Mouse (Mus musculus) heart, adult 2 months (tissue): Measurements from ENCODE around the gene Atp8a1.

Experiments
- CTCF ChIP-seq: fragments of 200-600 bp; IDR thresholded peaks from 2 replicates; pipeline ENCODE4 v1.8.1; 2022; ENCODE audit warnings: antibody characterized with exemption, mild to moderate bottlenecking, moderate library complexity
- POLR2A ChIP-seq: fragments of 200-500 bp; IDR thresholded peaks from 2 replicates; pipeline ENCODE4 v1.6.1; 2011; ENCODE audit warnings: mild to moderate bottlenecking, low read depth, low read length, control low read depth; ENCODE audit not compliant: insufficient read depth

DNA sequence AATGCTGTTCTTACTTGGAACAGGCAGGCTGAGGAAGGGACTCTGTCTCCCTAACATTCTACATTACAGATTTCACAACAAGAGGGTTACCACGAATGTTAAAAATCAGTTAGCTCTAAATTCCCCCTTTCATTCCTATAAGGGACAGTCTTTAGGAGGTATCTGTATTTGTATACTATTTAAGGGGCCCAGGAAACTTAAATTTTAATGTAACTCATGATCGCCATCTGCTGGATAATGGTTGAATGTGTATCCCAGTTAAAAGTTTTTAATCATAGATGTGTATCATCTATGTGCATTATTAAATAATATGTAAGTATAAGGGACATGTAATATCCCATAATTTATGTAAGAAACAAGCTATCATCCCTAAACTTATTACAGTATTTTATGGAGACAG, 119.5 kb downstream of the Atp8a1 start:
- peak; percentile 76 for TF ChIP-seq CTCF
- no peak for TF ChIP-seq POLR2A
